Comparison of ENCODE assay signal across 18 mouse cellular contexts in genomic region chr10:123071997-123072396, GRCm38 (mm10). TPM values are rescaled to one million over a fixed set of nuclear protein-coding genes. Genes with fewer than 3 reads are reported as not detected.
A peak's percentile ranks its signal among the peaks of the same experiment; 100 is the strongest.
DNase-seq lines count a peak whose midpoint lies in the region; ATAC-seq lines count a peak whose summit lies in the region.
"Had no signal": no experiment of that assay in that cellular context is flagged by ENCODE, and none has a peak within 500 bp of the region (broad histone marks: within the 10 kb centered on the region; RNA-seq: fewer than 3 reads in every experiment).

No protein-coding gene starts in this region.

- peak overlapping the region; percentile 52 for H3K27ac ChIP-seq in heart, embryonic 16.5 days (ENCODE audit: low read length)
- no peak overlapping the region for H3K27ac ChIP-seq in hindbrain, embryonic 10.5 days
- no peak overlapping the region for H3K27ac ChIP-seq in hindbrain, embryonic 14.5 days
- H3K27ac ChIP-seq: embryonic facial prominence, embryonic 10.5 days; forebrain, embryonic 15.5 days; layer of hippocampus, adult 2 months; limb, embryonic 10.5 days; liver, embryonic 14.5 days had no signal

- DNase-seq in heart, adult 18-20 months = peak; percentile 36 to 40
- no peak for DNase-seq in heart, postnatal 25 days (ENCODE audit: low spot score)
- peak; percentile 42 for DNase-seq in lung, postnatal 10 days
- DNase-seq in lung, postnatal 14 days = no peak
- DNase-seq in skeletal muscle tissue, adult 2 months (ENCODE audit: low read depth, low spot score) = peak; percentile 34
- no peak for DNase-seq in hindbrain, embryonic 10.5 days (ENCODE audit: low spot score)
- DNase-seq in hindbrain, embryonic 14.5 days (ENCODE audit: low spot score) = no peak
- DNase-seq: adrenal gland, adult 8-10 months; cerebellum, adult 11-12 months had no signal

- no peak overlapping the region for H3K4me2 ChIP-seq in heart, embryonic 16.5 days (ENCODE audit: low read depth, low read length)
- H3K4me2 ChIP-seq in hindbrain, embryonic 14.5 days (replicated peaks) = no peak overlapping the region
- H3K4me2 ChIP-seq: forebrain, embryonic 15.5 days had no signal

- intact Hi-C loops in heart, postnatal 25 days (cut with DNase I) = no loop called here

- no peak overlapping the region for H3K9ac ChIP-seq in heart, embryonic 16.5 days (ENCODE audit: low read length)
- no peak overlapping the region for H3K9ac ChIP-seq in hindbrain, embryonic 14.5 days
- H3K9ac ChIP-seq: forebrain, embryonic 15.5 days; liver, embryonic 14.5 days had no signal

- H3K4me1 ChIP-seq in heart, embryonic 16.5 days (ENCODE audit: control insufficient read depth, insufficient read depth, low read length) = peaks cover 18% of the 10 kb centered on the region
- H3K4me1 ChIP-seq in hindbrain, embryonic 10.5 days (replicated peaks) = peaks cover 14% of the 10 kb centered on the region
- peaks cover 13% of the 10 kb centered on the region for H3K4me1 ChIP-seq in hindbrain, embryonic 14.5 days (replicated peaks; ENCODE audit: control insufficient read depth, insufficient read depth, low read length)

- H3K27me3 ChIP-seq in heart, embryonic 16.5 days (ENCODE audit: control insufficient read depth, insufficient read depth, low read length) = no peaks in the 10 kb centered on the region
- no peaks in the 10 kb centered on the region for H3K27me3 ChIP-seq in hindbrain, embryonic 10.5 days (ENCODE audit: insufficient read depth, poor library complexity, severe bottlenecking)
- no peaks in the 10 kb centered on the region for H3K27me3 ChIP-seq in hindbrain, embryonic 14.5 days (ENCODE audit: control insufficient read depth, insufficient read depth, low read length)
- H3K27me3 ChIP-seq: CH12.LX; forebrain, embryonic 15.5 days had no signal

- peaks cover 3% of the 10 kb centered on the region; the same call in 1 of the 2 replicates for H3K9me3 ChIP-seq in heart, embryonic 16.5 days (replicated peaks; ENCODE audit: control insufficient read depth, low read length)
- peaks cover 10% of the 10 kb centered on the region for H3K9me3 ChIP-seq in hindbrain, embryonic 10.5 days
- no peaks in the 10 kb centered on the region for H3K9me3 ChIP-seq in hindbrain, embryonic 14.5 days (ENCODE audit: control insufficient read depth, low read length)
- H3K9me3 ChIP-seq: forebrain, embryonic 15.5 days had no signal

- H3K4me3 ChIP-seq in heart, embryonic 16.5 days (ENCODE audit: low read length) = no peak overlapping the region
- no peak overlapping the region for H3K4me3 ChIP-seq in hindbrain, embryonic 10.5 days
- H3K4me3 ChIP-seq in hindbrain, embryonic 14.5 days (replicated peaks; ENCODE audit: low read length) = no peak overlapping the region
- H3K4me3 ChIP-seq: embryonic facial prominence, embryonic 10.5 days; erythroblast, embryonic 14.5 days; forebrain, embryonic 15.5 days; layer of hippocampus, adult 2 months; limb, embryonic 10.5 days had no signal

- ATAC-seq in heart, embryonic 16.5 days (replicated peaks; ENCODE audit: extremely low read depth, insufficient read depth, low FRiP score) = no peak
- ATAC-seq in hindbrain, embryonic 14.5 days (ENCODE audit: low FRiP score) = no peak
- ATAC-seq: forebrain, embryonic 15.5 days; inflammation-experienced regulatory T-cells, adult 6 months had no signal

- WGBS in heart, embryonic 16.5 days = 37% methylated on average over 2 of the region's 2 CpGs
- WGBS in hindbrain, embryonic 10.5 days = 94% methylated on average over 2 of the region's 2 CpGs
- 93% methylated on average over 2 of the region's 2 CpGs for WGBS in hindbrain, embryonic 14.5 days

- peaks cover 14% of the 10 kb centered on the region for H3K36me3 ChIP-seq in heart, embryonic 16.5 days (ENCODE audit: control insufficient read depth, insufficient read depth)
- peaks cover 41% of the 10 kb centered on the region for H3K36me3 ChIP-seq in hindbrain, embryonic 10.5 days
- peaks cover 5% of the 10 kb centered on the region; the same call in 1 of the 2 replicates for H3K36me3 ChIP-seq in hindbrain, embryonic 14.5 days (replicated peaks; ENCODE audit: control insufficient read depth, insufficient read depth)

RNA-seq across cellular contexts. Expression of gene Mon2, which starts 4.3 kb away (rescaled TPM):
- total RNA-seq in heart, adult 18-20 months (2021) = 10 to 100 TPM; 36.4 to 41.7 TPM
- total RNA-seq in heart, postnatal 25 days (2021) = 10 to 100 TPM; 38.1 to 38.4 TPM
- polyA plus RNA-seq in heart, embryonic 16.5 days (2015; fragmentation: Nextera tagmentation; extraction: Ambion mirVana) = 14.6 and 17.6 TPM in 2 replicates
- 20.8 and 24.8 TPM in 2 replicates for polyA plus RNA-seq in hindbrain, embryonic 10.5 days (2016; fragmentation: Nextera tagmentation; extraction: Ambion mirVana)
- 42.5 and 43.3 TPM in 2 replicates for polyA plus RNA-seq in hindbrain, embryonic 14.5 days (2014; fragmentation: Nextera tagmentation; extraction: Ambion mirVana)

Comparison
In these comparisons a context has a peak if more than half of its experiments do, and no peak if none do; other contexts are left out.
1. DNase-seq: peak in heart, adult 18-20 months (2 of 2), lung, postnatal 10 days (single experiment) and skeletal muscle tissue, adult 2 months (single experiment); none in heart, postnatal 25 days (single experiment), lung, postnatal 14 days (single experiment), hindbrain, embryonic 10.5 days (single experiment) and hindbrain, embryonic 14.5 days (single experiment).